Mouse (Mus musculus) ES-Bruce4 (cell line): ENCODE measurements around the gene Tmem132c.

Source experiments
- CTCF ChIP-seq: IDR thresholded peaks from one replicate; pipeline ENCODE4 v1.8.1; 2011; ENCODE audit warnings: low read depth, low read length
- EP300 ChIP-seq: IDR thresholded peaks from 2 replicates; pipeline ENCODE4 v1.6.1; 2011; ENCODE audit warnings: low read depth, low read length; ENCODE audit not compliant: insufficient read depth
- POLR2A ChIP-seq: IDR thresholded peaks from one replicate; pipeline ENCODE4 v1.8.1; 2011; ENCODE audit warnings: low read length; ENCODE audit not compliant: insufficient read depth

DNA sequence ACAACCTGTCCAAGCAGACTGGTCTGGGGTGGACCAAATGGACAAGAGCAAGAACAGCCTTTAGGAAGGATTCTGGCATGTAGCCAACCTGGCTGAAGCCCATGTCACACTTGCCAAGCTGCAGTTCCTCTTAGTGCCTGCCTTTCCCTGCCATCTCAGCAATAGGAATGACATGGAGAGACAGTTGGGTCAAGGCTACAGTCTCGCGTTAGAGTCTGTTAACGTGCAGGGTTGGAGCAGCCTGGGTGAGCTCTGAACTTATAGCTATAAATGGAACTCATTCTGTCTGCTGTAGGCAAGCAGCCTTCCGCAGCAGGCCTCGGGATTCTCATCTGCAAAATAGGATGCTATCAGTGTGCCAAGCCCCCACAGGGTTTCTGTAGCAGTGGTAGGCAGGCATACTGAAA is 305.0 kb downstream of the Tmem132c start:
- TF ChIP-seq CTCF (no peak), POLR2A (no peak), EP300 (no peak)
